Mouse (Mus musculus) cerebellum, postnatal 10 days (tissue): ENCODE results near the gene Poln.

Experiments
- DNase-seq, 2 experiments: peaks; one replicate each; pipeline ENCODE4 v3.0.0; 2021; ENCODE audit warnings: mixed read lengths in 2 of 2

The Poln gene

DNA sequence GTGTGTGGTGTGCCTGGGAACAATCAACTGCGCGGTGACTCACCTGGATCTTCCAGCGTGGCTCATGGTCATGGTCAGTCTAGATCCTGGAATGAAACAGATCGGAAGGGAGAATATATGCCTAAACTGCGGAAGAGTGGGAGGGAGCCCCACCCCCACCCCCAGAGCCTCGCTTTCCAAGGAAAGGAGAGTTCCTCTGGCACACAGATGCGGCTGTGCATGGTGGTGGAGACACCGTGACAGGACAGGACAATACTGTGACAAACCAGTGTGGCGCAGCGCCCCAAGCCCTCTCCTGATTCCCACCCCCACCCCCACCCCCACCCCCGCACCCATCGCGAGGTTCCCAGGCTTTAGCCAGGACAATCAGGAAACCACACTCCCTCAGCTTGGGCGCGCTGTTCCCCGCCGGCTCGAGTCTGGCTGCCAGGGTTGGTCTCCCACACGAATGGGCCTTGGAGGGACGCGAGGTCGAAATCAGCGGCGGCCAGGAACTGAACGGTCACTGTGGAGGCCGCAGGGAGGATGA is 186.5 kb downstream of the Poln start:
- no peak for DNase-seq

DNA sequence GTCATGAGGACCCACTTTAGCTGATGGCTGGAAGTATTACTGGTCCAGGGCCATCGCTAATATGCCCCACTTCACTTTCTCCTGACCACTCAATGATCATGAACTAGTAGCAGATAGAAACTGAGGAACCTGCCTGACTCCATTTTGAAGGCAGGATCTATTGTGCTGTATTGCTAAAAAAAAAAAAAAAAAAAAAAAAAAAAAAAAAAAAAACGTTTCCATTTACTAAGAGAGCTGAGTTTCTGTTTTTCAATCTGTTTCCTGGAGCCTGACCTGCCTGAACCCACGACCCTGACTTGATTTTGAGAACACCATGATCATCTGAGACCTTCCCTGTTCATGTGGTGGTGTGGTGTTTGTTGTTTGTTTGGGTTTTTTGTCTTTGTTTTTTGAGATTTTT is 193.0 kb downstream of the Poln start:
- DNase-seq: no peak

DNA sequence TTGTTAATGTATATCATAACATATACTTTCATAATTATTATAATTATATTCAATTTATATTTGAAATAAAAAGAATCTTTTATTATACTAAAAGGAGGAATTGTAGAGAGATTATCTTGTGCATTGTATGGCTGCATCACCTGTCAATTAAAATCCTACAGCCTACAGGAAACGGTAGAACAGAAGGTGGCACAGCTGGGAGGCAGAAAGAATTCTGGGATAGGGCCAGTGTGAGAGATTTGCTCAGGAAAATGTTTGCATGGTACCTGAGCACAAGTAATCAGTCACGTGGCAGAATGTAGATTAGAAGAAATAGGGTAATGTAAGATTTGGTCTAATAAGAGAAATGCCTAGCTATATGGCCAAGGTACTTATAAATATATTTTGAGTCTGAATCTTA is 194.5 kb downstream of the Poln start:
- peak; percentile 77 to 83 for DNase-seq

DNA sequence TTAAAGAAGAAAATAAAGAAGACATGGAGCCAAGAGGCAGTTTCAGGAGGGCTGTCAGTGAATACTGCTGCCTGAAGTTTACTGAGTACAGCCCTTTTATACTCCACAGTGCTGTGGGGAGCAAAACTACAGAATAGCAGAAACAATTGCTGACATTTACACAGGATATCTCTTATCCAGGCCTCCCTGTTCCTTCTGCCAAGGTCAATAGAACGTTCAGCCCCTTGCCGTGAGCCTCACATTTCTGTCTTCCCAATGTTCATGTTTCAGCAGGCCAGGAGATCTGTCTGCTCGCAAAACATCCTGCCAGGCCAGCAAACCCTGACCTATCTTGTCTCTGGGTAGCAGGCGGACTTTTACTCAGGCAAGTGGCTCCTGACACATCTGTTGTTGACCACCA is 209.9 kb downstream of the Poln start:
- DNase-seq: no peak
